Mouse (Mus musculus): ENCODE data around the gene Ckm.

The Ckm gene

DNA sequence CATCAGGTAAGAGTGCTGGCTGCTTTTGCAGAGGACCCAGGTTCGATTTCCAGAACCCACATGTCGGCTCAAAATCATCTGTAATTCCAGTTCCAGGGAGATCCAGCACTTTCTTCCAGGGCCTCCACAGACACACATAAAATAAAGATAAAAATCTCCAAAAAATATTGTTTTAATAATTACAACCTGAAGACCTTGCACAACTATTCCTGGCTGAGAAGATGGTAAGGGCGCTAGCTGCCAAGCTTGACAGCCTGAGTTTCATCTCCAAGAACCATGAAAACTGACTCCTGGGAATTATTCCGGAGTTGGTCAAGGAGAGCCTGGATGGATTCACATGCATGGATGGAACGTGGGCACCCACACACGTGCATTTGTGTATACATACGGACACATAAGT lies at the start of gene Ckm:
Gene Ckm (plus strand): TSS at position 301 of the 400 bp plus-strand sequence.
- in situ Hi-C loops (cut with MboI, MseI) = no loop called here

DNA sequence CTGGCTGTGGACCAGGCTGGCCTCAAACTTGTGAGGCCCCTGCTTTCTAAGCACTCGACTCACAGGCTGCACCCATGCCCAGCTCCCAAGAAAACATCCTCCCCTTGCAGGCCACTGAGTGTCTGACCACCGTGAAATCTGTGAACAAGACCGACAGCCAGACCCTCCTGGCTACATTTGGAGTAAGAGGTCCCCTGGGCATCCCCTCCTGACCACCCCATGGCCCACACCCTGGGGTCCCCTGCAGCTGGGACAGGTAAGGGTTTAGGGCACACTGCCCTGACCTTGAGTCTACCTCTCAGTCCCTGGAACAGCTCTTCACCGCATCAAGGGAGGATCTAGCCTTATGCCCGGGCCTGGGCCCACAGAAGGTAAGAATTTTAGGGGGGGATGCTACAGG lies 49.6 kb upstream of the Ckm start:
- in situ Hi-C loops (cut with MboI, MseI) = no loop called here

DNA sequence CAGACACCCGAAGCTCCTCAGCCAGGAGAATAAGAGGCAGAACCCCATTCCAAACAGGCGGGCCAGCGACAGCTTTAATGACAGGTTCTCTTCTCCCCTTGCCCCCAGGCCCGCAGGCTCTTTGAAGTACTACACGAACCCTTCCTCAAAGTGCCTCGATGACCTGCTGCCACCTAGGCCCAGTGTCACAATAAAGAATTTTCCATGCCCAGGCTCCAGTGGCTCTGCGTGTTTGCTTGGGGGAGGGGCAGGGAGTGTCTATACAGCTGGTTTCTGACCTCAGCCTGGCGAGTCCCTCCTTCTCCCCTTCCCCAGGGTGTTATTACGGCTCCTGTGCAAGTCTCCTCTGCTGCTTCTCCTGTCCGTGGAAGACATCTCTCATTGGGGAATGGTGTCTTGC lies 48.3 kb upstream of the Ckm start:
- in situ Hi-C loops (cut with MboI, MseI) = no loop called here

DNA sequence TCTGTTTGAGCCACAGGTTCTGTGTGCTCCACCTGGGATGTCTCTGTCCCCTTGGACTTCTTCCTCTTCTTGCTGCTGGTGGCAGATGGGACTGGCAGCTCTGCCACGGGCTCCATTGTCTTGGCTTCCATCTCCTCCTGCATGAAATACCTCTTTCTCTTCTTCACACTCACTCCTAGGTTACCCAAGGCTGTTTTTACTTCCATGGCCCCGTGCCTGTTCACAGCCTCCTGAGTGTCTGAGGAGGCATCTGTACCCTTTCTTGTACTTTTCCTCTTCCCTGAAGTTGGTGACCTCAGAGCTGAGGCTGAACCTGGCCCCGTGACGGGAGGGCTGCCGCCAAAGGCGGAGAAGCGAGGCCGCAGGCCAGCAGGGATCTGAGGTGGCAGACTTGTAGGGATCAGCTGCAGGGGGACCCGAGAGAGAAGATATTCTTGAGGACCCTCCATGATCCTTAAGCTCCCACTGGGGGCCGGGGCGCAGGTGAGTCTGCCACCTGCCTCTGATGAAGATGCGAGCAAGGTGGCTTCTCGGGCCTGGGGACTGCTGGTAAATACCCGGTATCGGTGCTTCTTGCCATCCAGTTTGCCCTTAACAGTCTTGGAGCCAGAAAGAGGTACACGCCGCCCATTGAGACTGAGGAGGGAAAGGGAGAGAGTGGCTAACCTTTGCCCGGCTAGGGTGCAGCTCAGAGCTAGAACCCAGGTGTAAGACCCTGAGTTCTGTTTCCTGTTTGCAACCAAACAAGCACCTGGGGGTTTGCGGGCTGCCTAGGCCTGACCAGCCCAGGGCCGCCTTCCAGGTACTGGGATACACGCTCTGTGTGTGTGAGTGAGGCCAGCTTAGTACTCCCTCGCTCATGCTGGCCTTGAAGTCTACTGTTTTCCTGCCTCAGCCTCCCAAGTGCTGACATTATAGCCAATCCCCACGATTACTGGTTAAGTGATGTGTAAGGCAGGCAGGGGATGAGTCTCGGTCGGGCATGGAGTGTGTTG lies 46.9 kb upstream of the Ckm start:
- in situ Hi-C loops (cut with MboI, MseI) = no loop called here

DNA sequence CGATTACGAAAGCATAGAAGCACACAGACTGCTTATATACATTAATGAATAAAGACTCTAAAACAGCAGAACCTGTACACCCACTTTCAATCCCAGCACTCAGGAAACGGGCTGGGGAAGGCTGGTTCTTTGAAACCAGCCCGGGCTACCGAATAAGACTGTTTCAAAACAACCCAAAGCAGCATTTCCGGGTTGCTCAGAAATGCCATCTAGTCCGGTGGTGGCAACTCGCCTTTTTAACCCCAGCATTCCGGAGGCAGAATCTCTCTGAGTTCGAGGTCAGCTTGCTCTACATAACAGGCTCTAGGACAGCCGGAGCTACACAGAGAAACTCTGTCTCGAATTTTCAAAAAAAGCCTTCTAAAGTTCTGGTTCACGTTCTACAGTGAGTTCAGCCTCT lies 45.9 kb upstream of the Ckm start:
- in situ Hi-C loops (cut with MboI, MseI) = no loop called here

DNA sequence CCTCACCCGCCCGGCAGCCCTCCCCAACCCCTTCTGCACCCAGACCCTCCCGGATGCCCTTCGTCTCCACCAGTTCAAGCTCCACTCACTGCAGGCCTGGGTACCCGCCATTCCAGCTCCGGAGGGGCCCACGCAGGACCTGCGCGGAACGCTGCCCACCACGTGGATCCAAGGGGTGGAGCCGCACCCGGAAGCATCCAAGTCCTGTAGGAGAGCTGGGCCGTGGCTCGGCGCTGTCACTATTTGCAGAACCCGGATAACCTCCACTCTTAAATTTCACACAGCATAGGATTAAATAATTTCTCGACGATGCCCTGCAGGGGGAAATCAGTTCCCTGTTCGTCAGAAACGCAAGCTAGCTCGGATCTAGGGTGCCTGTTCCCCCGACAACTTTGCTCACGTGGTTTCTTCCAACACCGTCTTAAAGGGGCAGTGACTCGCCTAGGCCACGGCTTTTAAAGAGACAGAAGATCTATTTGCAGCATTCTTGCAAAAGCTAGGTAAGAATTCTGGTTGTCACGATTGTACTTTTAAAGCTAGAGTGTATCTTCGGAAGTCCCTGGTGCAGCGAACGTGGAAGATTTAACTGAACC lies 45.2 kb upstream of the Ckm start, which contains the start of the genes Cd3eap and Ppp1r13l:
Gene Cd3eap (minus strand): TSS at position 185 of the 593 bp plus-strand sequence.
Gene Ppp1r13l (plus strand): TSS at position 451 of the 593 bp plus-strand sequence.
- in situ Hi-C loops (cut with MboI, MseI) = no loop called here

DNA sequence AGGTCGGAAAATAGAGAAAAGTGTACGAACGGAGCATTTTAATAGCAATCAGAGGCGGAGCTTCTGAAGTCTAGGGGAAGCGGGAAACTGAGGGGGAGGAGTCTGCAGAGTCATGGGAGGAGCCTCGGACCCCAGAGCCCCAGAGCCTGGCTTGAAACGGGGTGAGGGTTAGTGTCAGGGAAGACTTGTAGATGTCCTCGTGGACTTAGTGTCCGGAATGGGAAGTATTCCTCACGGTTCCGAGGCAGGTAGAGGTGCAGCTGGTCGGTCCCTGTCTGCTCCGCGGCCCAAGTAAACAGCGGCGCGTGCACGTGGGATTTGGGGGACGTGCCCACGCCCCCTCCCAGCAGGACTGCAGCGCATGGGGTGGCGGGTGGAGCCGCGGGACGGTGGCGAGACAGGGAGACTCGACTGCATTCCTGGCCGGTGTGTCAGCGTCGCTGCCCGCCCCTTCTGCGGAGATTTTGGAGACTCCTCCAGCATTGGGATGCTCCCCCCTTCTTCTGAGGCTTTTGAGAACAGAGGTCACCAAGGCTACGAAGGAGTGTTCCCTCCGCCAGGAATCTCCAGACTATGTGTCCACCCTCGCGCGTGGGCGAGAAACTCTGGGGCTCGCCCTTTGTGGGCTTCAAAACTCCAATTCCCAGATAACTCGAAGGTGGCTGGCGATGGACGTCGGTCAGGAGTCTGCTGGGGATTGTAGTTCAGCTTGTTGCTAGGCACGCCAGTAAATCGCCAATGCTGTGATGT lies 44.5 kb upstream of the Ckm start:
- in situ Hi-C loops (cut with MboI, MseI) = no loop called here

DNA sequence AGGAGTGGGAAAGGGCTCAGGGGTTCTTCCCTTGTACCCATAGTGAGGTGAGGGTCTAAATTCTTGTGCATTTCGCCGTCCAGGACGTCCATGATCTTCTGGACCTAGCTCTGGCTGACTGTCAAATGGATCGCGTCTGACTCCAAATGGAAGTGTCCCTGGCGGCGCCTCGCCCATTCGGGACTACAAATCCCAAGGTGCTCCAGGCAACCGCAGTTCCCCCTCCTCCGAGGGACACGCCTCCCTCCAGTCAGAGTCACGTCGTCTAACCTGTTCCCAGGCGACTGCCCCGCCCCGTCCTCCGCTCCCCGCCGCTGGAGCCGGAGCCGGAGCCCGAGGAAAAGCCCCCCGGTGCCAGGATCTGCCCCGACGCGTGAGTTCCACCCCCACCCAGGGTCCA lies 43.6 kb upstream of the Ckm start:
- in situ Hi-C loops (cut with MboI, MseI) = no loop called here

DNA sequence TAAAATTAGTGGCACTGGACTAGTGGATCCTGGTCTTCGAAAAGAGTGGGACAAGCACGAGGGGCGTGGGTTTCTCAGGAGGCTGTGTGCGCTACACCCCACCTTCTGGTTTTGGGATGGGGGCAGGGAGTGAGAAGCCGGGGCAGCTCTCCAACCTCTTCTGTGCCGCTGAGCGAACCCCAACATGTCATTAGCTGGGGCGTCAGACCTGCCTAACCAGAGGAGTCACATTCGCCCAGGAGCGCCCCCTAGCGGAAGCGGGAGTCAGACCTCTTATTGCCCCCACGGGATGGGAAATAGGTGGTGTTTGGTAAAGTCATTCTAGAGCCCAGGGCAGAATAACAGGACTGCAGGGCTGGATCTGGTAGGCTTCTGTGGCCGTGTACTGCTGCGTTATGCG lies 42.9 kb upstream of the Ckm start:
- in situ Hi-C loops (cut with MboI, MseI) = no loop called here

DNA sequence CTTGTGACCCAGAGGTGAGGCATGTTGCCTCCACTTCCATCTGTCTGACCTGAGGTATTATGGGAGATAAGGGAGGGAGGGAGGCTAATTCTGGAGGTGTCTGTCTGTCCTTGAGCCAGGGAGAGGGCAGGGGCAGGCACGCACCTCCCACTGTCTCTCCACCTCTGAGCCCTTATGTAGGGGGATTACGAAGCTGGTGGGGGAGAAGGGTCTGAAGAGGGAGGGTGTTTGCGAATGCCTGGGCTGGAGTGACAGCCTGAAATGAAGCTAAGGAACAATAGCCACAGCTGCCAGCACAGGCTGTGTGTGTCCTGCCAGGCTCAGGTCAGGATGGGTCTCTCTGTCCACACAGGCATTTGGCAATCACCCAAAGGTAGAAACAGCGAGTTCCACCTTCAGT lies 42.3 kb upstream of the Ckm start:
- in situ Hi-C loops (cut with MboI, MseI) = no loop called here

DNA sequence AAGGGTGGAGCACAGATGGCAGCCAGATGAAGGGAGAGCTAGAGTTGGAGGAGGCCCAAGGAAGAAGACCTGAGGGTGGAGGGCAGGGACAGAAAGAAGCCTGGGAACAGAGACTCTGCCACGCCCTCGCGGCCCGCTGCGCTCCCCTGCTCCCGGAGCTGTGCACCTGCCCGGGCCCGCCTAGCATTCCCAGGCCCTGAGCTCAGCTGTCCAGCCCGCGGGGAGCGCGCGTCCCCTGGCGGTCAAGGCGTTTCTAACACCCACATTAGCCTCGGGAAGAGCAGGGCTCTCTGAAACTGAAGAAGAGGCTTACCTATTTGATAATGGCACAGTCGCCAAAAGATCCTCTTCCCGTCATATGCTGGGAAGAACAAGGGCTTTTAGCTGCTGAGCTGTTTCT lies 40.7 kb upstream of the Ckm start:
- in situ Hi-C loops (cut with MboI, MseI) = no loop called here

DNA sequence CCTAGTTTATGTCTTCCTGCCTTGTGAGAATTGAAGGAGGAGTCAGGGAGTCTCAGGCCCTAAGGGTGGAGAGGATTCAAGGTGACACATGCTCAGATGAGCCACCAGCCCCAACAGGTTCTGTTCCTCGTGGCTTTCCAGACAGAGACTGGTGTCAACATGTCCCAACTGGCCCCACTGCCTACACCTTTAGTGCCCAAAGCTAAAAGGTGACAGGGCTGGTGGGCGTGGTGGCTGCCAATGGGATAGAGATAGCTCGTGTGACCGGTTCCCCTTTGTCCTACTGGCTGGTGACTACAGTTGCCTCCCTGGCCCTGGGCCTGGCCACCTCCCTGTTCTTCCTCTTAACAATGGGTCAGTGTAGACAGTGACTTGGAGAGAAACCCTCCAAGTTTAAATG lies 39.2 kb upstream of the Ckm start:
- in situ Hi-C loops (cut with MboI, MseI) = no loop called here

DNA sequence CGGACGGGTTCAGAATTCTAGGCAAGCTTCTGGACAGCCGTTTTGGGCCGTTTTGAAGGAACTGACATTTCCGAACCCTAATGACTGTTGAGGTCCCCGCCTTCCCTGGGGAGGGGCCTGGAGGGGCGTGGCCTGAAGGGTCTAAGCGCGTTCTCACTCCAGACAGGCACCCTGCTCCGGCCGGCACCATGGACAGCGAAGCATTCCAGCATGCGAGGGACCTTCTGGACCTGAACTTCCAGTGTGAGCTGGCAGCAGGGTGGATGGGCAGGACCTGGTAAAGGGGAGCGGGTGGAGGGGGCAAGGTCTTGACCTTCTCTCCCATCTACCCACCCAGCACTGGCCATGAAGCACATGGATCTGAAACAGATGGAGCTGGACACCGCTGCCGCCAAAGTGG lies 36.2 kb upstream of the Ckm start:
- in situ Hi-C loops (cut with MboI, MseI) = no loop called here

DNA sequence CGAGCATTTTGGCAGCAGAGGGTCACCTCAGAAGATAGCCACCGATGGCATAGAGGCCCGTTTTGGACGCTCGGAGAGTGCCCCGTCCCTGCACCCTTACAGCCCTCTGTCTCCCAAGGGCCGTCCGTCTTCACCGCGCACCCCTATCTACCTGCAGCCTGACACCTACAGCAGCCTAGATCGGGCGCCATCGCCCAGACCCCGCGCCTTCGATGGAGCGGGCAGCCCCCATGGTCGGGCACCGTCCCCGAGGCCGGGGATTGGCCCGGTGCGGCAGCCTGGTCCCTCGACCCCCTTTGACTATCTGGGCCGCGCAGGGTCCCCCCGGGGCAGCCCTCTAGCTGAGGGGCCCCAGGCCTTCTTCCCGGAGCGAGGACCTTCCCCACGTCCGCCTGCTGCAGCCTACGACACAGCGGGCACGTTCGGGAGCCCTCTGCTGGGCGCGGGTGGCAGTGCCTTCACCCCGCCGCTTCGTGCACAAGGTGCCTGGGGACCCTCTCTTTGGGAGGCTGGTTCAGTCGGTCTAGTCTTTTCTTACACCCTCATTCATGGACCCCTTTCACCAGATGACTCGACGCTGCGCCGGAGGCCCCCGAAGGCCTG lies 34.7 kb upstream of the Ckm start:
- in situ Hi-C loops (cut with MboI, MseI) = no loop called here

DNA sequence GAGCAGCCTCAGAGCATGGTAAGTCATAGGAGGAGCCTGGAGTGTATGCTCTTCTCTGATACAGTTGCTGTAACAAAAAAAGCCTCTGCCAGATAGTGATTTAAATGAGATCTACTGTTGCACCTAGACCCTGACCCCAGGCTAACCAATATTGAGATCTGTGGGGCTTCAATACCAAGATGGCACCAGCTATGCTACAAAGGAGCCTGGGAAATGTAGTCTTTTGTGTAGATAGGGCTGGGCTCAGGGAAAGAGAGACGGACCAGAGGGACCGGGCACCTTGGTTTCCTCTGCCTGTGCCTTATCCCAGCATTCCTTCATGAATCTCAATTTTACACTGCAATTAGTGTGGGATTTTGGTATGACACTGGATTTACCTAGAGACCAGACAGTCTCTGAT lies 31.2 kb upstream of the Ckm start:
- in situ Hi-C loops (cut with MboI, MseI) = no loop called here

DNA sequence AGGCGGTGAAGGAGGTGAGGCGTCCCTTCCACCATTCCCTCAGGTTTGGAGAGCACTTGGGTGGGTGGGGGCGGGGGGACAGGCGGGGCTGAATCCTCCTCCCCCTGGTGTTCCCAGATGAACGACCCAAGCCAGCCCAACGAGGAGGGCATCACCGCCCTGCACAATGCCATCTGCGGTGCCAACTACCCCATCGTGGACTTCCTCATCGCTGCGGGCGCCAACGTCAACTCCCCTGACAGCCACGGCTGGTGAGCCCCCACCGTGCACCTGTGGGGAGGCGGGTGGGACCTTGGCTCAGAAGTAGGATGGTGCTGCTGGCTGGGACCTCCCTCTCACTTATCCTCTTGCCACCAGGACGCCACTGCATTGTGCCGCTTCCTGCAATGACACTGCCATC lies 29.2 kb upstream of the Ckm start:
- in situ Hi-C loops (cut with MboI, MseI) = no loop called here

DNA sequence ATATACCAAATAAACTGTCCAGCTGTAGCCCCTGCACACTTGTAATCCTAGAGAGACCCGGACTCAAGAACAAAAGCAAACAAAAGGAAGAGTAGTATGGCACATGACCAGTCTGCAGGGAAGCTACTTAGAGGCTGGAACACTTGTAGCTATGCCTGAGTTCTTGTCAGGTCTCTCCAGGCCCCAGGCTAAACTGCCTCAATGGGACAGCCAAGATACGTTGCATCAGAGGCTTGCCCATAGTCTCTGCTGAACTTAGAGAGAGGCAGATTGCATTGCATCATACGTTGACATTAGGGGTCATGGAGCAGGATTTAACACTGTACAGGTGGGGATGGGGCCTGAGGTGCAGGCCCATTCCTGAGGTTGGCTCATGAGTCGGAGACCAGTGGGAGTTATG lies 28.6 kb upstream of the Ckm start:
- in situ Hi-C loops (cut with MboI, MseI) = no loop called here

DNA sequence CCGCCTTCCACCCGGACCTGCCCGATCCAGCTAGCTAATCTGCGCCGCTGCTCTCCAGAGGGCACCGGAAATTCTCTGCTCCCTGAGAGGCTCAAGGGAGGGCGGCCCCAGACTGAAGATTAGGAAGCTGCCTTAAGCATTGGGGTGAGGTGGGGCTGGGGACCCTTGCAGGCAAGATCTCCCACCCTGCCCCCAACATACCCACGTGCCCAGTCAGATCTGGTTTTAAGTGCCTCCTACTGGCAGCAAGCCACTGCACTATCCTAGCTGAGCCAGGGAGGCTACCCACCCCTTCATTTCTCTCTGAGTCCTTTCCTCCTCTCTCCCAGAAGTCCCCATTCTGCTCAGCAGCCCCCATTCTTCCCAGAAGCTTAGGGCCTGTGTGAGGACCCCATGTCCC lies 26.5 kb upstream of the Ckm start:
- in situ Hi-C loops (cut with MboI, MseI) = no loop called here

DNA sequence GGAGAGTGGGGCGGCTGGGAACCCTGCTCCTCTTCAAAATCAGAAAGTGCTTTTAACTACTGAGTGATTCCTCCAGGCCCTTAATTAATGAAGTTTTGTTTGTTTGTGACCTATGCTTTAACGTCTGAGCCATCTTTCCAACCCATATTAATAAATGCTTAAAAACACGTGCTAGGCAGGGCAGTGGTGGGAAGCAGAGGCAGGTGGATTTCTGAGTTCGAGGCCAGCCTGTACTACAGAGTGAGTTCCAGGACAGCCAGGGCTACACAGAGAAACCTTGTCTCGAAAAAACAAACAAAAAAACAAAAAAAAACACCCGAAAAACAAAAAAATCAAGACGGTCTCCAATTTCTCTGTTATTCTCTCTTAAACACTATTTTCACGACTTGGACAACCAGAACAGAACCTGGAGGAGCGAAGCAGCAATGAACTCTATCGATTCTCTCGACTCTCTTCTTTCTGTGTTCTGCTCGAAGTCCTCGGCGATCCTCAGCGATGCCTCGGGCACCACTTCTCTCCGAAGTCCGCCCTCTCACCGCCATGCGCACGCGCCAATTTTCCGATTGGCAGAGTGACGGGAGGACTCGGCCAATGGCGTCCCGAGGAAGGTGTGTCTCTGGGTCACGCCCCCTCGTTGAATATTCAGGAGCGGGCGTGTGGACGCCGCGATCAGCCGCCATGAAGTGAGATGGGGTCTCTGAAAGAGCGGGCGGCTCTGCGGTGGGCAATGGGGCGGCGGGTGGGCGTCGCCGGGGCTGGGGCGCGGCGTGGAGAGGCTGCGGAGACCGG lies 23.0 kb upstream of the Ckm start, which contains the start of gene Ercc2:
Gene Ercc2 (plus strand): TSS at position 634 of the 789 bp plus-strand sequence.
- in situ Hi-C loops (cut with MboI, MseI) = no loop called here

DNA sequence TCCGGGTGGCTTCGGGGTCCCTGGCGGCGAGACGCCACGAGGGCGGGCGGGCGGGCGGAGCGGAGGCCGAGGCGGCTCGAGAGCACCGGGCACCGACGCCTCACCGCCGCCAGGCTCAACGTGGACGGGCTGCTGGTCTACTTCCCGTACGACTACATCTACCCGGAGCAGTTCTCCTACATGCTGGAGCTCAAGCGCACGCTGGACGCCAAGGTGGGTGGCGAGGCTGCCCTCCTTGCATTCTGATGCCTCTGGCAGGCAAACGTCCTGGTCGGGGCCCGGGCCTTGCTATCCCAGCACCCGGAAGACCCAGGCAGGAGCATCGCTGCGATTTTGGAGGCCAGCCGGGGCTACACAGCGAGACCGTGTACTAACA lies 22.4 kb upstream of the Ckm start:
- in situ Hi-C loops (cut with MboI, MseI) = no loop called here

DNA sequence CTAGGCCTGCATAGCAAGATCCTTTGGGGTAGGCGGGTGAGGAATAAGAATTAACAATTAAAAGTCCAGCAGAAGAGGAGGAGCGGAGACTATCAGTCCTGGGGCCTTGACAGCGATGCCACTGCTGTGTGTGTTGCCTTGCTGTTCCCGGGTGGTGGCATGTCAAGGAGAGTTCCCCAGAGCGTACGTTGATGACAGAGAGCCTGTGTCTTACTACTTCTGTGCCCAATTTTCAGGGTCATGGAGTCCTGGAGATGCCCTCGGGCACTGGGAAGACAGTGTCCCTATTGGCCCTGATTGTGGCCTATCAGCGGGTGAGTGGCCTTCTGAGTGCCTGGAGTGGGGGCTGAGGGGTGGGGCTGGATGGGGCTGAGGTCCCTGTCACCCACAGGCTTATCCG lies 20.9 kb upstream of the Ckm start:
- in situ Hi-C loops (cut with MboI, MseI) = no loop called here
